Mouse (Mus musculus) stomach, embryonic 14.5 days (tissue): ENCODE data around the gene Olfr1347. TPM values are rescaled to one million over a fixed set of nuclear protein-coding genes. Genes with fewer than 3 reads are reported as not detected.

Source experiments
- ATAC-seq: fragments of 200-750 bp; cut with Nextera tagmentation; 2 replicates; pipeline ENCODE4 v1.8.0; 2017; ENCODE audit warnings: low read depth, moderate TSS enrichment; ENCODE audit not compliant: insufficient number of reproducible peaks, insufficient read depth, low FRiP score
- H3K27ac ChIP-seq: fragments of 300-500 bp; sonication (generic); 2 replicates; pipeline ENCODE4 v1.5.1; 2014; ENCODE audit warnings: mild to moderate bottlenecking, low read length, moderate library complexity, mixed read lengths
- H3K27me3 ChIP-seq: fragments of 300-500 bp; sonication (generic); 2 replicates; pipeline ENCODE4 v1.6.1; 2014; ENCODE audit warnings: low read length, control low read depth, mixed read lengths; ENCODE audit not compliant: control insufficient read depth, insufficient read depth
- H3K36me3 ChIP-seq: fragments of 300-500 bp; sonication (generic); 2 replicates; pipeline ENCODE4 v1.6.1; 2014; ENCODE audit warnings: mild to moderate bottlenecking, control low read depth, low read length, moderate library complexity, mixed read lengths; ENCODE audit not compliant: control insufficient read depth, insufficient read depth
- H3K4me1 ChIP-seq: fragments of 300-500 bp; sonication (generic); 2 replicates; pipeline ENCODE4 v1.6.1; 2014; ENCODE audit warnings: low read length, control low read depth, mixed read lengths; ENCODE audit not compliant: control insufficient read depth, insufficient read depth
- H3K4me2 ChIP-seq: fragments of 300-500 bp; sonication (generic); replicated peaks from 2 replicates; pipeline ENCODE4 v1.6.1; 2014; ENCODE audit warnings: low read depth, low read length, control low read depth
- H3K4me3 ChIP-seq: fragments of 300-500 bp; sonication (generic); 2 replicates; pipeline ENCODE4 v1.5.1; 2014; ENCODE audit warnings: low read depth, low read length, control low read depth
- H3K9ac ChIP-seq: fragments of 300-500 bp; sonication (generic); replicated peaks from 2 replicates; pipeline ENCODE4 v1.6.1; 2014; ENCODE audit warnings: low read depth, mild to moderate bottlenecking, control low read depth, low read length, moderate library complexity, mixed read lengths
- H3K9me3 ChIP-seq: fragments of 300-500 bp; sonication (generic); 2 replicates; pipeline ENCODE4 v1.6.1; 2016; ENCODE audit warnings: low read depth, low read length, control low read depth; ENCODE audit not compliant: control insufficient read depth
- WGBS: fragments of 180-500 bp; shearing (Covaris S2); extraction: QIAGEN DNeasy Blood & Tissue Kit; methylation state at CpG from one replicate; pipeline ENCODE4 v1.1.7; 2014; 5-methylcytosine and 5-hydroxymethylcytosine counted together
- polyA plus RNA-seq: library from polyadenylated mRNA; unstranded; fragments of >200 nt; fragmentation: Nextera tagmentation; extraction: Ambion mirVana; gene quantifications from 2 replicates; pipeline ENCODE4 v1.2.1, GENCODE M21; 2014

Olfr1347 gene
- polyA plus RNA-seq, 1 experiment from 2014 or later, result not detected

GRCm38 (mm10) chr7:6456399-6456798 is 43.2 kb downstream of the Olfr1347 start:
- H3K27ac ChIP-seq, result no peak overlapping the region
- H3K9ac ChIP-seq, result no peak overlapping the region
- H3K4me1 ChIP-seq, result no peaks in the 10 kb centered on the region
- no peak overlapping the region for H3K4me3 ChIP-seq
- whole genome bisulfite sequencing, result 48% methylated on average over 3 of the region's 3 CpGs
- H3K36me3 ChIP-seq, result no peaks in the 10 kb centered on the region
- H3K4me2 ChIP-seq, result no peak overlapping the region
- no peaks in the 10 kb centered on the region for H3K27me3 ChIP-seq
- no peaks in the 10 kb centered on the region for H3K9me3 ChIP-seq
- no peak for ATAC-seq

GRCm38 (mm10) chr7:6455868-6456267 is 43.7 kb downstream of the Olfr1347 start, which contains the start of gene Olfr1336:
Gene Olfr1336, plus strand, starts transcription at chr7:6456168.
- no peak within 1 kb of the TSS for H3K27ac ChIP-seq
- no peak within 1 kb of the TSS for H3K4me3 ChIP-seq
- H3K9ac ChIP-seq, result no peak within 1 kb of the TSS
- H3K9me3 ChIP-seq, result no peaks in the 10 kb centered on the region
- ATAC-seq, result no peak
- no peaks in the 10 kb centered on the region for H3K4me1 ChIP-seq
- no peak within 1 kb of the TSS for H3K4me2 ChIP-seq
- H3K27me3 ChIP-seq, result no peaks in the 10 kb centered on the region
- H3K36me3 ChIP-seq, result no peaks in the 10 kb centered on the region

- H3K27ac ChIP-seq, result no peak overlapping the region
- H3K27me3 ChIP-seq, result no peaks in the 10 kb centered on the region
- no peak overlapping the region for H3K9ac ChIP-seq
- no peak for ATAC-seq
- H3K36me3 ChIP-seq, result no peaks in the 10 kb centered on the region
- H3K4me1 ChIP-seq, result no peaks in the 10 kb centered on the region
- H3K9me3 ChIP-seq, result no peaks in the 10 kb centered on the region
- H3K4me2 ChIP-seq, result no peak overlapping the region
- no peak overlapping the region for H3K4me3 ChIP-seq
- 77% methylated on average over 5 of the region's 5 CpGs for WGBS
Observed at GRCm38 (mm10) chr7:6447771-6448170, 51.8 kb downstream of the Olfr1347 start.

DNA sequence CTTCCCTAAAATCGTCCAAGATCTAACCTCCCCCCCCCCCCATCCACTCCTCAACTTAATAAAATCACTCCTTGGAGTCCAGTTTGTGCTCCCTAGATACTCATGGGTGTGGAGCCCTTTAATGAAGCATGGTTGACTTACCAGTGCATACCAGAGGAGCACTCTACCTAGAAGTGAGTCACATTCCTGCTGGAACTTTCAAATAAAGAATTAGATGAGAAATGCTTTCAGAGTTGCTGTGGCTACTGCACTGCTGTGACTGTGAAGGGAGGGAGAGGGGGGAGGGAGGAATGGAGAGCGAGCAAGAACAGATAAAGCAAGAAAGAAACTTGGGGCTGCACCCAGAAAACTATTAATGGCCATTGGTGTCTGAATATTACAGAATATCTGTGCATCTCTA is 58.4 kb downstream of the Olfr1347 start:
- Histone ChIP-seq H3K27me3 (no peaks in the 10 kb centered on the region), H3K4me1 (no peaks in the 10 kb centered on the region), H3K4me2 (no peak overlapping the region), H3K9me3 (no peaks in the 10 kb centered on the region), H3K36me3 (no peaks in the 10 kb centered on the region), H3K27ac (no peak overlapping the region), H3K9ac (no peak overlapping the region), H3K4me3 (no peak overlapping the region)
- WGBS, result 63% methylated on average over 2 of the region's 2 CpGs
- no peak for ATAC-seq

DNA sequence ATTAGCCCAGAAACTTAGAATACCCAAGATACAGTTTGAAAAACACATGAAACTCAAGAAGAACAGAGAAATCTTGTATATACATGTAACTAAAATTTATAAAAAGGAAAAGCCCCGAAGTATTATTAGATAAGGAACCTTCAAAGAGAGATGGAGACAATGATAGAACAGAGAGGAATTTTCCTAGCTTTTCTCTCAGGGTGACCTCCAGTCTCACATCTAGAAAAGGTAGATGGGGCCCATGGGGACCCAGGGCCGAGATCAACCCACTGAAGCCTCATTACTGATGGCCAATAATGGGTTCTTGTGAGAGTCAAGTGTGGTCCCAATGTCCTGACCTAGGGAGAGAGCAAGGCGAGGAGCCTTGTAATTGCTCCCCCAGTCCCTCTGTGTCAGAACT is 61.2 kb downstream of the Olfr1347 start, which contains the start of gene Olfr1344:
TSS of gene Olfr1344 (plus strand) at position 301 of the 400 bp plus-strand sequence.
- Histone ChIP-seq H3K27me3 (no peaks in the 10 kb centered on the region), H3K4me2 (no peak within 1 kb of the TSS), H3K36me3 (no peaks in the 10 kb centered on the region), H3K9ac (no peak within 1 kb of the TSS), H3K4me1 (no peaks in the 10 kb centered on the region), H3K27ac (no peak within 1 kb of the TSS), H3K4me3 (no peak within 1 kb of the TSS), H3K9me3 (no peaks in the 10 kb centered on the region)
- ATAC-seq, result no peak
- WGBS, result 77% methylated on average over 3 of the region's 3 CpGs

Other genes starting within 250 kb of the Olfr1347 start
- gene Epp13, start 247.0 kb downstream of the Olfr1347 start, polyA plus RNA-seq, result not detected in 2 replicates
- 8.7 and 9.0 TPM in 2 replicates for gene Zfp667, start 213.2 kb downstream of the Olfr1347 start, polyA plus RNA-seq
- 5.2 and 5.8 TPM in 2 replicates for gene Zfp583, start 168.5 kb downstream of the Olfr1347 start, polyA plus RNA-seq
- gene Gm3854, start 156.0 kb downstream of the Olfr1347 start, polyA plus RNA-seq, result 2.1 and 2.3 TPM in 2 replicates
- 3.3 and 4.5 TPM in 2 replicates for gene Zfp78, start 136.5 kb downstream of the Olfr1347 start, polyA plus RNA-seq
- 8.9 and 11.6 TPM in 2 replicates for gene Zfp28, start 116.5 kb downstream of the Olfr1347 start, polyA plus RNA-seq
- gene Smim17, start 101.0 kb downstream of the Olfr1347 start, polyA plus RNA-seq, result not detected in 2 replicates
- gene Gm20715, start 89.5 kb downstream of the Olfr1347 start, polyA plus RNA-seq, result not detected in 2 replicates
- 0.13 TPM in 1 of 2 replicates, not detected in the other for gene Olfr1344, start 61.1 kb downstream of the Olfr1347 start, polyA plus RNA-seq
- gene Olfr1336, start 43.6 kb downstream of the Olfr1347 start, polyA plus RNA-seq, result not detected in 2 replicates
- gene Olfr1346, start 32.7 kb downstream of the Olfr1347 start, polyA plus RNA-seq, result not detected in 2 replicates
- not detected in 2 replicates for gene Olfr5, start 12.8 kb downstream of the Olfr1347 start, polyA plus RNA-seq
- gene Olfr1348, start 9.0 kb upstream of the Olfr1347 start, polyA plus RNA-seq, result not detected in 2 replicates
- gene Olfr1349, start 23.2 kb upstream of the Olfr1347 start, polyA plus RNA-seq, result not detected in 2 replicates
- not detected in 2 replicates for gene Olfr1350, start 65.1 kb upstream of the Olfr1347 start, polyA plus RNA-seq
- 7.7 and 8.7 TPM in 2 replicates for gene Zim1, start 196.7 kb upstream of the Olfr1347 start, polyA plus RNA-seq
- 210 and 239 TPM in 2 replicates for gene Peg3, start 230.7 kb upstream of the Olfr1347 start, polyA plus RNA-seq
- 9.1 TPM in 2 replicates for gene Usp29, start 230.8 kb upstream of the Olfr1347 start, polyA plus RNA-seq